Mouse (Mus musculus) limb, embryonic 14.5 days (tissue): ENCODE measurements around the gene Acvr1b. TPM values are rescaled to one million over a fixed set of nuclear protein-coding genes. Genes with fewer than 3 reads are reported as not detected.

Experiments used
- ATAC-seq: fragments of 200-750 bp; cut with Nextera tagmentation; 2 replicates; pipeline ENCODE4 v1.8.0; 2017; ENCODE audit warnings: low read depth, moderate number of reproducible peaks, moderate TSS enrichment; ENCODE audit not compliant: low FRiP score
- DNase-seq: peaks from one replicate; pipeline ENCODE4 v3.0.0-alpha.2; 2015; ENCODE audit warnings: low spot score
- H3K27ac ChIP-seq: fragments of 300-500 bp; sonication (generic); replicated peaks from 2 replicates; pipeline ENCODE4 v1.5.1; 2014; ENCODE audit warnings: low read depth, mild to moderate bottlenecking, low read length, moderate library complexity, mixed read lengths
- H3K27me3 ChIP-seq: fragments of 300-500 bp; sonication (generic); 2 replicates; pipeline ENCODE4 v1.6.1; 2014; ENCODE audit warnings: low read length, mixed read lengths; ENCODE audit not compliant: control insufficient read depth, insufficient read depth
- H3K36me3 ChIP-seq: fragments of 300-500 bp; sonication (generic); 2 replicates; pipeline ENCODE4 v1.6.1; 2014; ENCODE audit warnings: mild to moderate bottlenecking, low read length, moderate library complexity, mixed read lengths; ENCODE audit not compliant: control insufficient read depth, insufficient read depth
- H3K4me1 ChIP-seq: fragments of 300-500 bp; sonication (generic); 2 replicates; pipeline ENCODE4 v1.6.1; 2014; ENCODE audit warnings: antibody characterized with exemption, low read length, mixed read lengths; ENCODE audit not compliant: control insufficient read depth, insufficient read depth
- H3K4me2 ChIP-seq: fragments of 300-500 bp; sonication (generic); replicated peaks from 2 replicates; pipeline ENCODE4 v1.6.1; 2014; ENCODE audit warnings: low read depth, mild to moderate bottlenecking, low read length, moderate library complexity; ENCODE audit not compliant: severe bottlenecking
- H3K4me3 ChIP-seq: fragments of 300-500 bp; sonication (generic); replicated peaks from 2 replicates; pipeline ENCODE4 v1.5.1; 2014; ENCODE audit warnings: low read length
- H3K9ac ChIP-seq: fragments of 300-500 bp; sonication (generic); 2 replicates; pipeline ENCODE4 v1.6.1; 2014; ENCODE audit warnings: mild to moderate bottlenecking, low read depth, low read length, moderate library complexity; ENCODE audit not compliant: severe bottlenecking
- H3K9me3 ChIP-seq: fragments of 300-500 bp; sonication (generic); 2 replicates; pipeline ENCODE4 v1.6.1; 2016; ENCODE audit warnings: low read length; ENCODE audit not compliant: control insufficient read depth
- POLR2A ChIP-seq: fragments of 200-500 bp; IDR thresholded peaks from 2 replicates; pipeline ENCODE4 v1.8.0; 2012; ENCODE audit warnings: inconsistent platforms, mild to moderate bottlenecking, moderate library complexity, borderline replicate concordance; ENCODE audit not compliant: insufficient read depth, insufficient read length; ENCODE audit errors: extremely low read depth
- WGBS: fragments of 180-500 bp; shearing (Covaris S2); extraction: QIAGEN DNeasy Blood & Tissue Kit; methylation state at CpG from one replicate; pipeline ENCODE4 v1.1.7; 2014; 5-methylcytosine and 5-hydroxymethylcytosine counted together
- polyA plus RNA-seq, 2 experiments: library from polyadenylated mRNA; depleted of rRNA in 1 of 2; stranded (reverse) in 1 of 2; unstranded in 1 of 2; fragments of >200 nt; fragmentation: Nextera tagmentation in 1 of 2; extraction: Ambion mirVana in 1 of 2; gene quantifications; 2 replicates each; pipeline versions ENCODE4 v1.2.1 to v1.2.3; 2012 to 2014

Acvr1b gene
- polyA plus RNA-seq, 2 experiments = 12.3 to 27.2 TPM

DNA sequence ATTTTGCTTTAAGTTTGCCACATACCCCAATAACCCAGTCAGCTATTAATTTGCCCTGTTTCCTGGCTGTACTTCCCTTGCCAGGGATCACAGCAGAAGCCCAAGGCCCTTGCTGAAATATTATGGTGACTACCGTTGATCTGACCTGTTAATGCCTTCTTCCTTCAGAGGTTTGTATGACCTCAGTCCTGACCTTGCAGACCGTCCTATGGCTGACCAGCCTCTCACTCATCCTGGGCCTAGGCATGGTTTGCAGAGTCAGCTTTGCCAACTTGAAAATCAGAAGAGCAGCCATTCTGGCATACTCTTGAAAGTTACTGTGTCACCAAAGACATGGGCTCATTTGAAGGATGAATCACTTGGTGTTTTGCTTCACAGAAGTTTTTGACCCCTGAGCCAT lies 41.3 kb downstream of the Acvr1b start:
- H3K4me3 ChIP-seq = no peak overlapping the region
- DNase-seq = no peak
- 71% methylated on average over 2 of the region's 2 CpGs for WGBS

DNA sequence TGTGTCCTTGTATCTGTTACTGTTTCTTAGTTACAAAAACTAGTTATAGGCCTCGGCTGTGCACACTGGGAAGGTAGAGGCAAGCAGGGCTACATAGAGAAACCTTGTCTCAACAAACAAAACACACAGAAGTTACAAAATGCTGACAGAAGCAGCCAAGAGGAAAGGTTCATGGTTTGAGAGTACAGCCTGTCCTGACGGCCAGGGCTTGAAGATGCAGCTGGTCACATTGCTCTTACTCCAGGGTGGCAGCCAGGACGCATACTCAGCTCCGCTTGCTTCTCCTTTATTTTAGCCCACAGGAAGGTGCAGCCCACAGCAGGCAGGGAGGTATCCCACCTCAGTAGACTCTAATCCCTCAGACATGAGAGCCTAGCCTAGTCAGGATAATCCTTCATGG lies 42.2 kb downstream of the Acvr1b start:
- Histone ChIP-seq H3K27me3 (no peaks in the 10 kb centered on the region), H3K36me3 (peaks cover 29% of the 10 kb centered on the region), H3K4me1 (peaks cover 4% of the 10 kb centered on the region; the same call in 1 of the 2 replicates), H3K9me3 (no peaks in the 10 kb centered on the region), H3K9ac (no peak overlapping the region), H3K4me2 (no peak overlapping the region), H3K4me3 (no peak overlapping the region), H3K27ac (no peak overlapping the region)
- no peak for TF ChIP-seq POLR2A
- WGBS = 74% methylated on average over 4 of the region's 4 CpGs
- no peak for DNase-seq
- no peak for ATAC-seq

More for the DNA sequence above, 41.3 kb downstream of the Acvr1b start:
- TF ChIP-seq POLR2A = no peak
- Histone ChIP-seq H3K36me3 (peaks cover 38% of the 10 kb centered on the region), H3K9ac (no peak overlapping the region), H3K27ac (no peak overlapping the region), H3K4me1 (no peaks in the 10 kb centered on the region), H3K27me3 (no peaks in the 10 kb centered on the region), H3K4me2 (no peak overlapping the region), H3K9me3 (no peaks in the 10 kb centered on the region)
- no peak for ATAC-seq

DNA sequence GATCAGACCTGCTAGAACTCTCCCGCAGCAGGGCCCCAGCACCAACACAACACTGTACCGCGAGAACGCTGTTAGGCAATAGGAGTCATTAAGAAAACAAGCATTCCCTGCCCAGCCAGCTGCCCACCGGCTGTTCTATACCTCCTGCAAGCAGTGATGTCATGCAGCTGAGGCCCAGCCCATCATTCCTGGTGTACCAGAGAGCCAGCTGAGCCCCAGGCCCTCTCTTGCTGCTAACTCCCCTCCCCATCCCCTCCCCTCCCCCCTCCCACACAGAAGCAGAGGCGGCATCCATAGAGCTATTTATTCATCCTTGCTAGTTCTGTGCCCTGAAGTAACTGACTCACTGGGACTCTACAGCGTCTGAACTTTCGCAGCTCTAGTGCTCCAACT lies 47.0 kb downstream of the Acvr1b start:
- Histone ChIP-seq H3K4me3 (no peak overlapping the region), H3K27me3 (no peaks in the 10 kb centered on the region), H3K9me3 (no peaks in the 10 kb centered on the region), H3K9ac (no peak overlapping the region), H3K4me2 (no peak overlapping the region), H3K4me1 (peaks cover 39% of the 10 kb centered on the region), H3K36me3 (no peaks in the 10 kb centered on the region), H3K27ac (peak overlapping the region; percentile 70)
- no peak for TF ChIP-seq POLR2A
- ATAC-seq (peak; percentile 70), DNase-seq (peak; percentile 90)
- whole genome bisulfite sequencing = 4% methylated on average over 8 of the region's 8 CpGs

DNA sequence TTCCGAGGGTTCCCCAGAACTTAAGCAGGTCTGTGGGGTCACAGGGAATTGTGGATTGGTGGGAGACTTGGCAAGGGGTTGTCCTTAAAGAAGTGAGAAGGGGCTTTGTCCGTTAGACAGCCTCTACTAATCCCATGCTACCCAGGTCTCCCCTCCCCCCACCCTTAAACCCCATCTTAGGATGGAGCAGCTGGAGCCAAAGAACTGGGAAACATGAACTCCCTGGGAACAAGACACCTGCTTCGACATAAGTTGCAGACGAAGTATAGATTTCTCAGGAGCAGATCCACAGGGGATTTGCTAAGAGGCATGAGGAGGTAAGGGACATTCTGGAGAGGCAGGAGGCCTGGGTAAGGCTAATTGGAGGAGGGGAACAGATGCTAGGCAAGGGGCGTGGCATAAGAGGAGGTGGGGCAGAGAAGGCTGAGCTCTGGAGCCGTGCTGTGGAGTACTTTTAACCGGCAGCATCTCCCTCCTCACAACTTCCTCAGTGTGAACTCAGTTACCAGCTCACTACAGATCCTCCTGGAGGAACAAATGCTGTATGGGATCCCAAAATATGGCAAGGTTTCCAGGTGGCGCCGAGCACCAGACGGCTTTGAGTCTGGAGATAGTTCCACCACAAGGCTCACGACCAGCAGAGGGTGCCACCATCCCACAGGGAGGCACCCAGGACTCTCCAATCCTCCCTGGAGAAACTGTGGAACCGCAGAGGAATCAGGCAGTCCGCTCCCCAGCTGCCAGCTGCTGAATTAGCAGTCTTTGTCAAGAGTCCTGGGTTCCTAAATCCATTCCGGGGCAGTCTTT lies 47.6 kb downstream of the Acvr1b start:
- Histone ChIP-seq H3K36me3 (no peaks in the 10 kb centered on the region), H3K9ac (peak overlapping the region; percentile 38; the same call in 1 of the 2 replicates), H3K27ac (peak overlapping the region; percentile 70), H3K4me2 (peak overlapping the region; percentile 32), H3K27me3 (no peaks in the 10 kb centered on the region), H3K4me1 (peaks cover 39% of the 10 kb centered on the region), H3K4me3 (peak overlapping the region; percentile 20; the same call in 1 of the 2 replicates), H3K9me3 (no peaks in the 10 kb centered on the region)
- WGBS = under 1% methylated on average over 14 of the region's 14 CpGs
- DNase-seq (peak; percentile 78), ATAC-seq (peak; percentile 70)
- TF ChIP-seq POLR2A = no peak

DNA sequence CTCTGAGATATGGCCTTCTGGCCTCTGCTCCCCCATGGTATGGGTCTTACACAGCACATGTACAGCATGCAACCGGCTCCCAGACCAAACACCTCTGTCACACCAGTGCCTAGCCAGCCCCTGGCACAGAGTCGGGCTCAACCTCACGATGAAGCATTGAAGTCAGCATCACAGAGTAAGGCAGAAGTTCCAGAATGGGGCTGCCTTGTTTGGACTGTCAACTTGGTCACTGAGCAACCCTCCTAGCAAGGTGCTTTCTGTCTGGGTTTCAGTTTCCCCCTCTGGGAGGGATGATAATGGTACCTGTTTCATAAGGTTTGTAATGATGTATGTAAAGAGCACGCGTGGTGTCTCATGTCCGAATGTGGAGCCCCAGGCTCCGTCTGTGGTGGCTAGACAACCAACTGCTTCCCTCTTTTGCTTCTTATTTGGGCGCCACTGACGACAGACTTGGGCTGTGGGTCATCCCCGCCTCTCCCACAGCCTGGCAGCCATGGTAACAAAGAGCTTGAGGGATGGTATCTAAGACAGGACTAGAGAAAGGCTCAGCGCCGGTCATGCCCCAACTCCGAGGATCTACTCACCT lies 49.1 kb downstream of the Acvr1b start:
- H3K36me3 ChIP-seq = peaks cover 6% of the 10 kb centered on the region; the same call in 1 of the 2 replicates
- H3K4me3 ChIP-seq = no peak overlapping the region
- no peaks in the 10 kb centered on the region for H3K9me3 ChIP-seq
- 50% methylated on average over 13 of the region's 13 CpGs for WGBS
- no peaks in the 10 kb centered on the region for H3K27me3 ChIP-seq
- H3K4me1 ChIP-seq = peaks cover 51% of the 10 kb centered on the region
- ATAC-seq (no peak), DNase-seq (no peak)
- H3K9ac ChIP-seq = no peak overlapping the region
- no peak for TF ChIP-seq POLR2A
- no peak overlapping the region for H3K27ac ChIP-seq
- H3K4me2 ChIP-seq = no peak overlapping the region
